Mouse (Mus musculus) hindbrain, postnatal 0 days (tissue): ENCODE data around the gene Gpr153. TPM values are rescaled to one million over a fixed set of nuclear protein-coding genes. Genes with fewer than 3 reads are reported as not detected.
A peak's percentile ranks its signal among the peaks of the same experiment; 100 is the strongest.
"Not testable (repeated sequence)": the region's sequence is repeated elsewhere in the genome, so short reads cannot be mapped to it uniquely, and the experiment has no call there.

Experiments used
- ATAC-seq: fragments of 200-750 bp; cut with Nextera tagmentation; 2 replicates; pipeline ENCODE4 v1.8.0; 2017; ENCODE audit warnings: mild to moderate bottlenecking, moderate TSS enrichment, moderate library complexity
- DNase-seq: peaks from one replicate; pipeline ENCODE4 v3.0.0-alpha.2; 2015; ENCODE audit warnings: low spot score
- H3K27ac ChIP-seq: fragments of 300-500 bp; sonication (generic); 2 replicates; pipeline ENCODE4 v1.5.1; 2014; ENCODE audit warnings: mild to moderate bottlenecking
- H3K27me3 ChIP-seq: fragments of 300-500 bp; sonication (generic); 2 replicates; pipeline ENCODE4 v1.6.1; 2014; ENCODE audit warnings: low read length, mixed read lengths; ENCODE audit not compliant: insufficient read depth
- H3K36me3 ChIP-seq: fragments of 300-500 bp; sonication (generic); 2 replicates; pipeline ENCODE4 v1.6.1; 2014; ENCODE audit warnings: low read length, mixed read lengths; ENCODE audit not compliant: insufficient read depth
- H3K4me1 ChIP-seq: fragments of 300-500 bp; sonication (generic); 2 replicates; pipeline ENCODE4 v1.6.1; 2014; ENCODE audit warnings: antibody characterized with exemption, low read length, mixed read lengths; ENCODE audit not compliant: insufficient read depth
- H3K4me2 ChIP-seq: fragments of 300-500 bp; sonication (generic); 2 replicates; pipeline ENCODE4 v1.6.1; 2014; ENCODE audit warnings: low read depth, mild to moderate bottlenecking, low read length, moderate library complexity, mixed read lengths
- H3K4me3 ChIP-seq: fragments of 300-500 bp; sonication (generic); 2 replicates; pipeline ENCODE4 v1.5.1; 2014; ENCODE audit warnings: low read length
- H3K9ac ChIP-seq: fragments of 300-500 bp; sonication (generic); replicated peaks from 2 replicates; pipeline ENCODE4 v1.6.1; 2014; ENCODE audit warnings: mild to moderate bottlenecking, low read length, moderate library complexity, mixed read lengths
- H3K9me3 ChIP-seq: fragments of 300-500 bp; sonication (generic); 2 replicates; pipeline ENCODE4 v1.6.1; 2016; ENCODE audit warnings: low read length, mixed read lengths
- CTCF ChIP-seq: IDR thresholded peaks from 2 replicates; pipeline ENCODE4 v1.5.1; 2016; ENCODE audit warnings: antibody characterized with exemption, control low read depth, low read depth
- WGBS: fragments of 180-500 bp; shearing (Covaris S2); extraction: QIAGEN DNeasy Blood & Tissue Kit; methylation state at CpG from one replicate; pipeline ENCODE4 v1.1.7; 2014; 5-methylcytosine and 5-hydroxymethylcytosine counted together
- polyA plus RNA-seq: library from polyadenylated mRNA; unstranded; fragments of >200 nt; fragmentation: Nextera tagmentation; extraction: Ambion mirVana; gene quantifications from 2 replicates; pipeline ENCODE4 v1.2.1, GENCODE M21; 2015
- total RNA-seq: library from RNA; depleted of rRNA; stranded (reverse); fragments of >200 nt; gene quantifications from 2 replicates; pipeline ENCODE4 v1.2.3, GENCODE M21; 2014; rRNA removed

Gpr153 gene
- total RNA-seq (167 and 170 TPM in 2 replicates), polyA plus RNA-seq (17.1 and 19.0 TPM in 2 replicates)

DNA sequence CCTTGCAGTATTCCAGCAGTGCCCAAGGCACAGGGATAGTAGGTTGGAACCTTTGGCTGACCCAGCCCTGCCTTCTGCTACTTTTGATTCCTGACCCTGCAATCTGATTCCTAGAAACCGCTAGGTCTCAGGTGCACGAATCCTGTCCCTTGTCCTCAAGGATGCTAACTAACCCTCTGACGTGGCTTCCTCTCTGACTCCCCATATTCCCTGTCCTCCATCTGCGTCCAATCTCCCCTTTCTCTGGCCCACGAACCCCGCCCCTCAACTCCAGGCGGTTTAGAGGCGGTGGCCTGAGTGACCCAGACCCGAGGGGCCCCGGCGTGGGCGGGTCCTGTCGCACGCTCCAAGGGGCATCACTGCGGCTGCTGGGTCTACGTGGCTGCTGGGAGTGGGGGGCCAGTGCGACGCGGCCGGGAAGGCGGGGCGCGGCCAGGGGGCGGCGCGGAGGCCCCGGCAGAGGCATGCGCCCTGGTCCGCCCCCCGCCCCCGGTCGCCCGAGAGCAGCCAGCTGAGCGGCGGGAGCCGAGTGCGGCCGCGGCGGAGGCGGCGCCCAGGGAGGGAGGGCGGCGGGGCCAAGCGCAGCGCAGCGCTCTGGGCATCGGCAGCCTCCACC lies at the start of gene Gpr153:
TSS of gene Gpr153 (plus strand) at position 612 of the 616 bp plus-strand sequence.
- DNase-seq = peak; percentile 77
- Histone ChIP-seq H3K4me3 (peak within 1 kb of the TSS; percentile 61), H3K4me2 (peak within 1 kb of the TSS; percentile 86), H3K4me1 (peaks cover 8% of the 10 kb centered on the region; the same call in 1 of the 2 replicates), H3K27ac (peak within 1 kb of the TSS; percentile 75), H3K9ac (peak within 1 kb of the TSS; percentile 79), H3K27me3 (no peaks in the 10 kb centered on the region), H3K36me3 (no peaks in the 10 kb centered on the region), H3K9me3 (no peaks in the 10 kb centered on the region)
- TF ChIP-seq CTCF = no peak
- ATAC-seq = peak; percentile 66
- 1% methylated on average over 25 of the region's 48 CpGs for WGBS

GRCm38 (mm10) chr4:152226901-152227486 lies 47.0 kb upstream of the Gpr153 start:
- Histone ChIP-seq H3K9ac (no peak overlapping the region), H3K4me1 (peaks cover 17% of the 10 kb centered on the region), H3K27me3 (no peaks in the 10 kb centered on the region), H3K4me3 (no peak overlapping the region), H3K36me3 (no peaks in the 10 kb centered on the region; the same call in 1 of the 2 replicates), H3K4me2 (no peak overlapping the region), H3K9me3 (no peaks in the 10 kb centered on the region), H3K27ac (peak overlapping the region; percentile 84)
- no peak for TF ChIP-seq CTCF
- 41% methylated on average over 13 of the region's 13 CpGs for WGBS
- ATAC-seq (peak; percentile 89), DNase-seq (peak; percentile 73)

- Histone ChIP-seq H3K9me3 (no peaks in the 10 kb centered on the region), H3K9ac (no peak overlapping the region), H3K27me3 (no peaks in the 10 kb centered on the region), H3K27ac (peak overlapping the region; percentile 84), H3K36me3 (no peaks in the 10 kb centered on the region; the same call in 1 of the 2 replicates), H3K4me3 (no peak overlapping the region), H3K4me1 (0 out of 2 replicates have a peak, but pooled peaks cover 9% of the 10 kb centered on the region), H3K4me2 (no peak overlapping the region)
- 85% methylated on average over 12 of the region's 12 CpGs for whole genome bisulfite sequencing
- DNase-seq (no peak), ATAC-seq (no peak)
- no peak for TF ChIP-seq CTCF
These were observed 46.1 kb upstream of the Gpr153 start for GRCm38 (mm10) chr4:152227749-152228527.

DNA sequence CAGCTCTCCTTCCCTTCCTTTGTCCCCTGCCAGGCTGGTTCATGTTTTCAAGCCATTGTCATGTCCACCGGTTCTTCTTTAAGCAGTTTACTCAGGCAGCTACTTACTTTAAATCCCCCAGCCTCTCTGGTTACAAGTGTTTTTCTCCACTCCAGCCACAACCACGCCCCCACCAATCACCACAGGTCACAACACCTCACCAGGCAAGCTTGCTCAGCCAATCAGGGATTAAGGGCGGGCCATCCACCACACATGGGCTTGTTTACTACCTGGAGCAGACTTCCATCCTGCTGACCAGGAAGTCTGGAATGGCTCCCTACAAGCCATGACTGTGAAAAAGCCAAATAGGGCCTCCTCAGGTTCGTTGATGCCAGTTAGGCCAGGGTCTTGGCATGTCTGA lies 43.7 kb upstream of the Gpr153 start:
- DNase-seq, H3K4me2 ChIP-seq, H3K27ac ChIP-seq, H3K4me3 ChIP-seq, H3K9ac ChIP-seq, ATAC-seq, H3K4me1 ChIP-seq, H3K36me3 ChIP-seq, H3K9me3 ChIP-seq, H3K27me3 ChIP-seq: not testable (repeated sequence)
- WGBS = 57% methylated on average over 4 of the region's 4 CpGs

GRCm38 (mm10) chr4:152231326-152231725 lies 42.7 kb upstream of the Gpr153 start:
- Histone ChIP-seq H3K36me3 (peaks cover 5% of the 10 kb centered on the region; the same call in 1 of the 2 replicates), H3K27ac (no peak overlapping the region), H3K27me3 (no peaks in the 10 kb centered on the region), H3K9ac (no peak overlapping the region), H3K4me3 (no peak overlapping the region), H3K9me3 (no peaks in the 10 kb centered on the region), H3K4me2 (no peak overlapping the region), H3K4me1 (0 out of 2 replicates have a peak, but pooled peaks cover 6% of the 10 kb centered on the region)
- ATAC-seq (no peak), DNase-seq (no peak)
- 85% methylated on average over 7 of the region's 7 CpGs for WGBS
- TF ChIP-seq CTCF = no peak

DNA sequence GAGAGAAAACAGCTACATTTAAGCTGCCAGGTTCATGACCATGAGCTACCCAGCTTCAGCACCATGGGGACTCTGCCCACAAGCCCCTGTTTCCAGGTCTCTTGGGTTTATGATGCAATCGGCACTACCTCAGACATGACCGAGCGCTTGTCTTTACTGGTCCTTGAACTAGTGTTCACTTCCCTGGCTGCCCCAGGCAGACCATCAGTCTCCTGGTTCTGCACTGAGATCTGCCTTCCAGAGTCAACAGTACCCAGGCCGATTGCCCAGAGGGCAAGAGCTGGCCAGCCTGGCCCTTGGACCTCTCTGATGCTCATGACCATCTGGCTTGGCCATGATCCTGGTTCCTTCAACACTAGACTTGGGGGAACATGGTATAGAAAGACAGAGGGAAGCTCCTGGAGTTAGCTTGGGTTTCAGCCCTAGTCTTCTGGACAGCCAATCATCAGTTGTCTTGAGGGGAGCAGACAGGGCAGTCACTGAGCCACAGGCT lies 41.6 kb upstream of the Gpr153 start:
- H3K9me3 ChIP-seq = no peaks in the 10 kb centered on the region
- DNase-seq (no peak), ATAC-seq (no peak)
- H3K4me1 ChIP-seq = no peaks in the 10 kb centered on the region
- 81% methylated on average over 4 of the region's 4 CpGs for WGBS
- no peaks in the 10 kb centered on the region for H3K27me3 ChIP-seq
- no peak overlapping the region for H3K4me3 ChIP-seq
- no peak overlapping the region for H3K27ac ChIP-seq
- no peak for TF ChIP-seq CTCF
- peaks cover 7% of the 10 kb centered on the region; the same call in 1 of the 2 replicates for H3K36me3 ChIP-seq
- H3K9ac ChIP-seq = no peak overlapping the region
- H3K4me2 ChIP-seq = no peak overlapping the region
